Mouse (Mus musculus) bone marrow macrophage, adult 2 months (primary cell): ENCODE results near the gene Plekhh1.

Source experiments
- CTCF ChIP-seq: IDR thresholded peaks from 2 replicates; pipeline ENCODE4 v1.5.1; 2012; ENCODE audit warnings: low read depth, mild to moderate bottlenecking, low read length, moderate library complexity
- POLR2A ChIP-seq: IDR thresholded peaks from 2 replicates; pipeline ENCODE4 v1.6.1; 2012; ENCODE audit warnings: mild to moderate bottlenecking, low read depth, low read length, borderline replicate concordance

DNA sequence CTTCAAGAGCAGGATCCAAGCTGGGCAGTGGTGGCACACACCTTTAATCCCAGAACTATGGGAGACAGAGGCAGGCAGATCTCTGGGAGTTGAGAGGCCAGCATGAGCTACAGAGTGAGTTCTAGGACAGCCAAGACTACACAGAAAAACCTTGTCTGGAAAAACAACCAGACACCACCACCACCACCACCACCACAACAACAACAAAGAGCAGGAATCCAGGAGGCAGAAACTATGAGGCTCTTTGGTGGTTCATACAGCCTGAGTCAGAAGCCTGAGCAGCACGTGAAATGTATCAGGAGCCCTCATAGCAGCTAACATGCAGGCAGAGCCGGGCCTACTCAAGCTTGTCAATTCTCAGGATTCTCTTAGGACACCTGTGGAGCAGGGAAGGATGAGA, 47.8 kb upstream of the Plekhh1 start:
- TF ChIP-seq CTCF (no peak), POLR2A (no peak)
